Mouse (Mus musculus): ENCODE data around the gene Gm2042.
"Not testable (repeated sequence)": the region's sequence is repeated elsewhere in the genome, so short reads cannot be mapped to it uniquely, and the experiment has no call there.

Gm2042 gene

GRCm38 (mm10) chr12:87953780-87954179, at the start of gene Gm2042:
TSS of gene Gm2042 (plus strand) at chr12:87954080.
- DNase-seq = not testable (repeated sequence)

- not testable (repeated sequence) for DNase-seq
These were observed 34.2 kb upstream of the Gm2042 start, which contains the start of gene Gm2035 for GRCm38 (mm10) chr12:87919721-87920120. TSS of gene Gm2035 (minus strand) at chr12:87919857.

- not testable (repeated sequence) for DNase-seq
These were observed 30.1 kb downstream of the Gm2042 start for GRCm38 (mm10) chr12:87984000-87984399.

- DNase-seq = not testable (repeated sequence)
These were observed 50.2 kb downstream of the Gm2042 start for GRCm38 (mm10) chr12:88004118-88004517.
